Mouse (Mus musculus) kidney, postnatal 14 days (tissue): ENCODE measurements at regions not wholly inside any gene's neighbourhood (a gene's known extent, or its start where the extent isn't known, plus 50 kb on each side); places are given as distances from the start of the nearest gene placed in this dataset.
A peak's percentile ranks its signal among the peaks of the same experiment; 100 is the strongest.

Experiments used
- DNase-seq: peaks from one replicate; pipeline ENCODE4 v3.0.0; 2022; ENCODE audit warnings: mixed read lengths

- no peak for DNase-seq
Observed at GRCm38 (mm10) chr9:76896347-76896746, 149.2 kb downstream of the Tinag start.

GRCm38 (mm10) chr9:76881830-76882229 is 163.8 kb downstream of the Tinag start:
- DNase-seq = no peak

GRCm38 (mm10) chr9:76876020-76876419 is 169.6 kb downstream of the Tinag start:
- no peak for DNase-seq

- DNase-seq = no peak
Observed at GRCm38 (mm10) chr9:76872418-76872817, 173.2 kb downstream of the Tinag start.

GRCm38 (mm10) chr9:76869635-76870034 is 176.0 kb downstream of the Tinag start:
- no peak for DNase-seq

- DNase-seq = no peak
Observed at GRCm38 (mm10) chr9:76868633-76869032, 177.0 kb downstream of the Tinag start.

- no peak for DNase-seq
Observed at GRCm38 (mm10) chr9:76822173-76822572, 223.4 kb downstream of the Tinag start.

- no peak for DNase-seq
Observed at GRCm38 (mm10) chr9:76794951-76795350, 228.0 kb upstream of the Fam83b start.

- DNase-seq = peak; percentile 77
Observed at GRCm38 (mm10) chr9:76788654-76789053, 221.7 kb upstream of the Fam83b start.
